Mouse (Mus musculus) heart, embryonic 16.5 days (tissue): ENCODE data around the gene Jph3. TPM values are rescaled to one million over a fixed set of nuclear protein-coding genes. Genes with fewer than 3 reads are reported as not detected.
A peak's percentile ranks its signal among the peaks of the same experiment; 100 is the strongest.

Experiments
- ATAC-seq: fragments of 200-750 bp; cut with Nextera tagmentation; replicated peaks from 2 replicates; pipeline ENCODE4 v1.8.0; 2017; ENCODE audit warnings: moderate number of reproducible peaks; ENCODE audit not compliant: insufficient read depth, low FRiP score; ENCODE audit errors: extremely low read depth
- H3K27ac ChIP-seq: fragments of 300-500 bp; sonication (generic); 2 replicates; pipeline ENCODE4 v1.5.1; 2014; ENCODE audit warnings: mild to moderate bottlenecking, low read length, control low read depth, moderate library complexity
- H3K27me3 ChIP-seq: fragments of 300-500 bp; sonication (generic); 2 replicates; pipeline ENCODE4 v1.6.1; 2014; ENCODE audit warnings: low read length, mixed read lengths; ENCODE audit not compliant: control insufficient read depth, insufficient read depth
- H3K36me3 ChIP-seq: fragments of 300-500 bp; sonication (generic); 2 replicates; pipeline ENCODE4 v1.6.1; 2014; ENCODE audit not compliant: control insufficient read depth, insufficient read depth
- H3K4me1 ChIP-seq: fragments of 300-500 bp; sonication (generic); 2 replicates; pipeline ENCODE4 v1.6.1; 2014; ENCODE audit warnings: low read length, mixed read lengths; ENCODE audit not compliant: control insufficient read depth, insufficient read depth
- H3K4me2 ChIP-seq: fragments of 300-500 bp; sonication (generic); 2 replicates; pipeline ENCODE4 v1.6.1; 2014; ENCODE audit warnings: low read depth, mild to moderate bottlenecking, control low read depth, low read length
- H3K4me3 ChIP-seq: fragments of 300-500 bp; sonication (generic); 2 replicates; pipeline ENCODE4 v1.5.1; 2014; ENCODE audit warnings: mild to moderate bottlenecking, control low read depth, low read length
- H3K9ac ChIP-seq: fragments of 300-500 bp; sonication (generic); 2 replicates; pipeline ENCODE4 v1.6.1; 2014; ENCODE audit warnings: low read length, control low read depth
- H3K9me3 ChIP-seq: fragments of 300-500 bp; sonication (generic); replicated peaks from 2 replicates; pipeline ENCODE4 v1.6.1; 2016; ENCODE audit warnings: low read length; ENCODE audit not compliant: control insufficient read depth
- WGBS: fragments of 180-500 bp; shearing (Covaris S2); extraction: QIAGEN DNeasy Blood & Tissue Kit; methylation state at CpG from one replicate; pipeline ENCODE4 v1.1.7; 2014; 5-methylcytosine and 5-hydroxymethylcytosine counted together
- polyA plus RNA-seq: library from polyadenylated mRNA; unstranded; fragments of >200 nt; fragmentation: Nextera tagmentation; extraction: Ambion mirVana; gene quantifications from 2 replicates; pipeline ENCODE4 v1.2.1, GENCODE M21; 2015

Gene Jph3
- polyA plus RNA-seq, 1 experiment from 2014 or later: 0.21 TPM

- Histone ChIP-seq H3K9ac (no peak overlapping the region), H3K4me3 (no peak overlapping the region), H3K27ac (no peak overlapping the region), H3K4me2 (no peak overlapping the region), H3K27me3 (peaks cover 52% of the 10 kb centered on the region), H3K4me1 (no peaks in the 10 kb centered on the region; the same call in 1 of the 2 replicates), H3K36me3 (no peaks in the 10 kb centered on the region), H3K9me3 (no peaks in the 10 kb centered on the region)
- 77% methylated on average over 16 of the region's 16 CpGs for WGBS
- ATAC-seq: no peak
Observed at GRCm38 (mm10) chr8:121734262-121734661, 4.8 kb downstream of the Jph3 start.

GRCm38 (mm10) chr8:121736236-121736635 is 6.8 kb downstream of the Jph3 start:
- Histone ChIP-seq H3K4me3 (no peak overlapping the region), H3K4me2 (no peak overlapping the region), H3K9me3 (no peaks in the 10 kb centered on the region), H3K4me1 (no peaks in the 10 kb centered on the region), H3K9ac (no peak overlapping the region), H3K27me3 (peaks cover 33% of the 10 kb centered on the region), H3K27ac (no peak overlapping the region), H3K36me3 (no peaks in the 10 kb centered on the region)
- WGBS: 12% methylated on average over 7 of the region's 7 CpGs
- no peak for ATAC-seq

GRCm38 (mm10) chr8:121740721-121741120 is 11.3 kb downstream of the Jph3 start:
- H3K9me3 ChIP-seq: no peaks in the 10 kb centered on the region
- peaks cover 3% of the 10 kb centered on the region; the same call in 1 of the 2 replicates for H3K27me3 ChIP-seq
- no peak overlapping the region for H3K27ac ChIP-seq
- no peaks in the 10 kb centered on the region for H3K4me1 ChIP-seq
- ATAC-seq: no peak
- WGBS: 80% methylated on average over 10 of the region's 10 CpGs
- no peak overlapping the region for H3K4me2 ChIP-seq
- H3K9ac ChIP-seq: no peak overlapping the region
- no peak overlapping the region for H3K4me3 ChIP-seq
- H3K36me3 ChIP-seq: no peaks in the 10 kb centered on the region

- H3K4me2 ChIP-seq: no peak overlapping the region
- ATAC-seq: no peak
- no peak overlapping the region for H3K9ac ChIP-seq
- H3K9me3 ChIP-seq: peaks cover 12% of the 10 kb centered on the region
- no peak overlapping the region for H3K27ac ChIP-seq
- H3K27me3 ChIP-seq: peaks cover 28% of the 10 kb centered on the region
- WGBS: 79% methylated on average over 9 of the region's 9 CpGs
- no peaks in the 10 kb centered on the region for H3K4me1 ChIP-seq
- H3K4me3 ChIP-seq: no peak overlapping the region
- no peaks in the 10 kb centered on the region for H3K36me3 ChIP-seq
Observed at GRCm38 (mm10) chr8:121749501-121749900, 20.1 kb downstream of the Jph3 start.

GRCm38 (mm10) chr8:121750512-121750911 is 21.1 kb downstream of the Jph3 start:
- no peaks in the 10 kb centered on the region for H3K36me3 ChIP-seq
- peaks cover 12% of the 10 kb centered on the region for H3K9me3 ChIP-seq
- H3K27ac ChIP-seq: no peak overlapping the region
- no peak for ATAC-seq
- no peak overlapping the region for H3K4me3 ChIP-seq
- no peak overlapping the region for H3K9ac ChIP-seq
- peaks cover 28% of the 10 kb centered on the region for H3K27me3 ChIP-seq
- WGBS: 28% methylated on average over 3 of the region's 3 CpGs
- no peak overlapping the region for H3K4me2 ChIP-seq
- no peaks in the 10 kb centered on the region for H3K4me1 ChIP-seq

- Histone ChIP-seq H3K9me3 (peaks cover 12% of the 10 kb centered on the region), H3K27ac (no peak overlapping the region), H3K4me2 (no peak overlapping the region), H3K36me3 (no peaks in the 10 kb centered on the region), H3K4me1 (no peaks in the 10 kb centered on the region), H3K4me3 (no peak overlapping the region), H3K9ac (no peak overlapping the region), H3K27me3 (peaks cover 28% of the 10 kb centered on the region)
- no peak for ATAC-seq
- WGBS: 13% methylated on average over 3 of the region's 3 CpGs
Observed at GRCm38 (mm10) chr8:121751407-121751806, 22.0 kb downstream of the Jph3 start.

- no peak overlapping the region for H3K27ac ChIP-seq
- no peaks in the 10 kb centered on the region for H3K9me3 ChIP-seq
- no peaks in the 10 kb centered on the region for H3K36me3 ChIP-seq
- WGBS: 56% methylated on average over 12 of the region's 12 CpGs
- no peak for ATAC-seq
- no peaks in the 10 kb centered on the region for H3K4me1 ChIP-seq
- no peak overlapping the region for H3K9ac ChIP-seq
- no peak overlapping the region for H3K4me3 ChIP-seq
- H3K4me2 ChIP-seq: no peak overlapping the region
- peaks cover 11% of the 10 kb centered on the region for H3K27me3 ChIP-seq
Observed at GRCm38 (mm10) chr8:121758470-121758869, 29.0 kb downstream of the Jph3 start.

GRCm38 (mm10) chr8:121760484-121760883 is 31.1 kb downstream of the Jph3 start:
- Histone ChIP-seq H3K9me3 (no peaks in the 10 kb centered on the region), H3K4me2 (no peak overlapping the region), H3K27me3 (0 out of 2 replicates have a peak, but pooled peaks cover 5% of the 10 kb centered on the region), H3K36me3 (no peaks in the 10 kb centered on the region), H3K4me1 (no peaks in the 10 kb centered on the region), H3K9ac (no peak overlapping the region), H3K4me3 (no peak overlapping the region), H3K27ac (no peak overlapping the region)
- no peak for ATAC-seq
- 54% methylated on average over 7 of the region's 7 CpGs for WGBS

- Histone ChIP-seq H3K4me2 (no peak overlapping the region), H3K4me1 (no peaks in the 10 kb centered on the region), H3K9me3 (no peaks in the 10 kb centered on the region), H3K4me3 (no peak overlapping the region), H3K27me3 (0 out of 2 replicates have a peak, but pooled peaks cover 5% of the 10 kb centered on the region), H3K9ac (no peak overlapping the region), H3K27ac (no peak overlapping the region), H3K36me3 (no peaks in the 10 kb centered on the region)
- ATAC-seq: 0 out of 2 replicates have a peak, but pooled peaks have one; percentile 41
- 22% methylated on average over 10 of the region's 10 CpGs for WGBS
Observed at GRCm38 (mm10) chr8:121761480-121761879, 32.1 kb downstream of the Jph3 start.
